Mouse (Mus musculus) left cerebral cortex, adult 8-10 months (tissue): ENCODE measurements around the gene Mvb12b. TPM values are rescaled to one million over a fixed set of nuclear protein-coding genes. Genes with fewer than 3 reads are reported as not detected.

Source experiments
- DNase-seq, 2 experiments: peaks; one replicate each; pipeline ENCODE4 v3.0.0; 2022; ENCODE audit warnings: low spot score in 2 of 2
- total RNA-seq, 4 experiments: library from RNA; stranded (reverse); gene quantifications; 2 replicates each; pipeline ENCODE4 v1.2.4; 2022

Gene Mvb12b
- total RNA-seq, 4 experiments from 2014 or later: 76.9 to 87.4 (median 79.7) TPM

DNA sequence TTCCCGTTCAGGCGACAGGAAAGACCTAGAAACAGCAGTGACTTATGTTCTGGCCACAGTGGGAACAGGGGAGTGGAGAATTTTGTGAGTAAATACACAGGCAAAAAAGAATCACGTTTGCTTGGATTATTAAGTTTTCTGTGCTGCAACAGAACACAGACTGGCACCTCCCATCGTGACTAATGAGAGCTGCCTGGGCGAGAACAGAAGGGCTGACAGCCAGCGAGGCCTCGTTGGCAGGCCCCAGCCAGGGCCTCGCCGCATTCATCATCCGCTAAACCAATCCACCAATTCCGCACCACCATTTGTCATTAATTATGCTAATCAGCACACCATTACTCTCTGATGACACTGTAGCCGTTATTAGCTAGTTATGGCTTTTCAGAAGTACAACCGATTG lies 102.2 kb downstream of the Mvb12b start:
- no peak for DNase-seq

DNA sequence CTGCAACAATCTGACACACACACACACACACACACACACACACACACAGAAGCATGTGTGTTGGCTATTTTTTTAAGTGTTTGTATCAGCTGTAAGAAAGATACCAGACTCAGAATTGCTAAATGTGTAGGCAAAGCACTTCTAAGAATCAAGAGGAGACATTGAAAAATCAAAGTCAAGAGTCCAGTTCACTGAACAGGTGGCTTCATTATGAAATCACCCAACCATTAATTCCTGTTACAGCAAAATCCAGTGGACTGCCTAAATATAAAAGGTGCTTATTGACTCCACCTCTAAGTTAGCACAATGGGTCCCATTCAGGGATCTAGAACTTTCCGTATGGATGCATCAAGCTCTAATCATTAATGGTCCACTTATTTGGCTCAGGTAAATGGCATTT lies 103.0 kb downstream of the Mvb12b start:
- DNase-seq: no peak

DNA sequence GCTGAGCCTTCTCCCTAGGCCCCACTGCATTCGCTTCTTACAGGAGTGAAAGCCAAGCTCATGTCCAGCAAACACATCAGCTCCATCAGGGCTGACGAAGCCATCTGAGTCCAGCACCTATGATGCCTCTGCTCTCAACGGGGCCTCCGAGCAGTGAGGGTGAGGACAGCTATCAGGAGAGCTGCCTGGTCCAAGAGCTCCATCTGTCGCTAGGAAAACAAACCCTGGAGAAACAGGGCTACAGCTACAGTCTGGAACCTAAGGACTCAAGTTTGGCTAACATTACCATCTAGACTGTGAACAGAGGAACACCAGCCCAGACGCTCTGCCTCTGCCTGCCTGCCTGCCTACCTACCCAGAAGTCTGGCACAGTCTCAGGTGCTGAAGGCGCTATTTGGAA lies 104.3 kb downstream of the Mvb12b start:
- peak in 1 of 2 experiments; percentile 50 for DNase-seq

DNA sequence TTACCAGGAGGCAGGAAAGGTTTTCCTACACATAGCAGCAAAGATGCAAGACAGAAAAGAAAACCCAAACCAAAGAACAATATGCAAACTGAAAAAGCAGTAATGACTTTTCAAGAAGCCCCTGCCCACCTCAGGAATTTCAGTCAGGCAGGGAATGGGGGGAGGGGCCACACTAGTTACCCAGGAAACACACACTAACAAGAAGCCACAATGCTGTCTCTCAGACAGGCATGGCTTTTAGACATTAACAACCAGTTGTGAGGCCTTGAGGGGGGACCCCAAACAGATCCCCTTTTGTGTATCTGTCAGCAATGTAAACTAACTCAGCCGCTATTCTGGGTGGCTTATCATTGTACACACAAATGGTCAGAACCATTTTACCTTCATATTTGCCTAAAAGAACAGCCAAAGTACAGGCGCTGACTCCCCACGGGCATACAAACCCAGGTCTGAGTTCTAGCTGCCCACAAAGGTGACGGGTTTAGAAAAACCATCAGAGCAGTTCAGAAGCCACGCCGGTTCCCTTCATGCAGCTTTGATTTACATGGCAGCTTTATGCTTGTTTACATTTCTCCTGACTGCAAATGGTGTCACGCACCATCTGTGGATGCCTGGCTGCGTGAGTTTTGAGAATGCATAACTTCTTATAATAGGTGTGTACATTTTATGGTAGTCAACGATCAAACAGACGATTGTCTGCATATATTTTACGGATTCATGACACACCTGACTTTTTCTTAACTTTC lies 105.9 kb downstream of the Mvb12b start:
- DNase-seq: no peak

- no peak for DNase-seq
Measured at GRCm38 (mm10) chr2:33778466-33778865, 109.3 kb downstream of the Mvb12b start.

GRCm38 (mm10) chr2:33777051-33777450 lies 110.7 kb downstream of the Mvb12b start:
- DNase-seq: no peak

DNA sequence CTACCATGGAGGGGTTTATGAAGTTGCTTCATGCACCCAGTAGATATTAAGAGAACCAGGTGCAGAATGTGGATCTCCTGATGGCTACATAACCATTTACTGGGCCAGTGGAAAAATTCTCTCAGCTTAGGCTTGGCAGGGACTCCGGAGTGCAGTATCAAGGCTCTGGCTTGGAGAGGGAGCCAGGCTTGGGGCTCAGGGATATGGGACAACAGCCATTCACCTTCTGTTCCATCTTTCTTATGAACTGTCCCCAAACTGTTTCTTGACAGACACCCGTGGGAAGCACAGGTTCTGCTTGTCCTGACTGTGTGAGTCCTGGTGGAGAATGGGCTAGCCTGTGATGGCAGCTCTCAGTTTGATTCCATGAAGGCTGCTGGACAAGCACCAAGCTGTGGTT lies 112.9 kb downstream of the Mvb12b start:
- no peak for DNase-seq

GRCm38 (mm10) chr2:33774106-33774505 lies 113.6 kb downstream of the Mvb12b start:
- DNase-seq: no peak

DNA sequence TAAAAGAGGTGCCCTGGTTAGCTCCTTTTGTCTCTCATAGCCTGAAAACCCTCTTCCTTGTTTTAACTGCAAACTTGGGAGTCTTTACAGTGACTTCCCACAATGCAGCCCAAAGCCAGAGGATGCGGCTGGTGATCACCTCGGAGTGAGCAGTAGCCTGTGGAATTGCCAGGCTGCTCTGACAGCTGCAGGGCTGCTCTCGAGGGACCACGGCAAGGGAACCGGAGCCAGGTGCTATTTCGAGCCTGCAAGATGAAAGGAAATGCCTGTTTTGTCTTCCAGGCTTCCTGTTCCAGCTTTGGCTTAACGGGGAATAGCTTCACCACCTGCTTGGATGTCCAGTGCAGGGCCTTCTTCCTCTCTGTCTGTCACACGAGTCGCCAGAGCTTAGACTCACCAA lies 115.3 kb downstream of the Mvb12b start:
- no peak for DNase-seq

DNA sequence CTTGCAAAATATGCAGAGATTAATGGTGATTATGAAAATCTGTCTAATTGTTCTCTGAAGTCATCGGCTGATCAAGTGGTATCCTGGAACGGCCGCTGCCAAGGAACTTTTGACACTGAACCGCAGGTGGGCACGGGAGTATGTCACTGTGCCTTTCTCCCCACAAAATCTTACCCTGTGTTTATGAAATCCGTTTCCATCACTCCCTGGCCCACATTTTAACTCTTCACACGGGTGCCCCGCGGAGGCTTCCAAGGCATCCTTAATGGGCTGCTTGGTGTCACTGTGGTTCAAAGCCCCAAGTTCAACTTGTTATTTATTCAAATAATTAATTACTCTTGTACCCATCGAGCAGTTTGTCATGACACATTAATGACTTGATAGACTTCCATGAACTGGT lies 116.4 kb downstream of the Mvb12b start:
- DNase-seq: no peak

DNA sequence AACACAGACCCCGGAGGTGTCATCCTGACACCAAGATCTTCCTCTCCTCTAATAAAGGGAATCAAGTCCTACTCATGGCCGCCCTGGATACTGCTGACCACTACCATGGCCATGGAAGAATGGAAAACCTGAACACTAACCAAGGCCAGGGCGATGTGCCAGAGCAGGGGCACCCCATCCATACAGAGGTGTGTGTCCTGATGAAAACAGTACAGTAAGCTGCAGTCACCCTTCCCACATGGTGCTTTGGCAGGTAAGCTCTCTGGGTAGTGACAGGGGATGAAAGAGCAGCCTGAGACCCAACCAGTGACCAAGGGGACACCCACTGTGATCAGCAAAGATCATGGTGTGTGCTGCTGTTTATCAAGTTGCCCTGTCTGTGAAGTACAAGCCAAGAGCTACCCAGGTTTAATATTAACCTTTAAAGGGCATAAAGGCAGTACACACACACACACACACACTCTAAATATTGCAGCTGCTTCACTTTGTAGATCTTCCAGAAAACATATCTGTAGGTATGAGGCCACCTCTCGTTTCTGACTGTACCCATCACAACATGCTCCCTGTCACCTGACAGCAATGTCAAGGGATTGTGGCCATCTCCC lies 117.1 kb downstream of the Mvb12b start:
- no peak for DNase-seq

- no peak for DNase-seq
Measured at GRCm38 (mm10) chr2:33764476-33764875, 123.3 kb downstream of the Mvb12b start.

- DNase-seq: no peak
Measured at GRCm38 (mm10) chr2:33762210-33762609, 125.5 kb downstream of the Mvb12b start.

DNA sequence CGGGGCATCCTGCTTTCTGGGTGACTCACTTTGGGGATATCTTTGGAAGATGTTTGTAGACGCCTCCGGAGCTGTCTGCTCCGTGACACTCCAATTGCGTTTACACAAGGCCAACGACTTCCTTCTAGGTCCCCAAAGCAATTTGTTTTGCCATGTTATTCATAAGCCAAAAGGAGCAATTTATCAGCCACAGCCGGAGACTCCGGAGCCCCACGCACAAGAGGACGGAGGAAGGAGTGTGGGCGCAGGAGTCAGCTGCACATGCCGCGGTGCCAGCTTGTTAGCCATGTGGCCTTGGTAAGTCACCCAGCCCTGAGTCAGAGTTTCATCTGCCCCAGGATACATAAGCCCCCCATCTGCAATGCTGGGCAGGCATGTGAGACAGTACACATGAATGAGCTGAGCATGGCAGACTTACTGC lies 127.2 kb downstream of the Mvb12b start:
- peak in 1 of 2 experiments; percentile 70 for DNase-seq

DNA sequence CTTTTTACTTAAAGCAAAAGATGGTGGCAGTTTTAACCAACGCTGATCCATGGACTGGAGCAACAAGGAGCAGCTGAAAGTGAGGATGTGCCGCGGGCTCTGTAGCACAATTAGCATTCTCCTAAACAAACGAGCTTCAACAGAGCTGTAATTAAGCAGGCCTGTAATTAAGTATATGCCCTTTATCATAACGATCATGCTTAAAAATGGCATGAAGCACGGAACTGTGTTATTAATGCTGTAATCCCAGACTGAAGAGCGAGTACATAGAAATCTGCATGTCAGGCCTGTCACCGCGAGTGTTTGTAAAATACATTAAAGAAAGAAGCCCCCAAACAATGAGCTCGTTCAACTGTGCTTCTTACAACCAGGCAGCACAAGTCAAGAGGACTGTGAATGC lies 128.3 kb downstream of the Mvb12b start:
- no peak for DNase-seq

- DNase-seq: no peak
Measured at GRCm38 (mm10) chr2:33755633-33756020, 132.1 kb downstream of the Mvb12b start.

DNA sequence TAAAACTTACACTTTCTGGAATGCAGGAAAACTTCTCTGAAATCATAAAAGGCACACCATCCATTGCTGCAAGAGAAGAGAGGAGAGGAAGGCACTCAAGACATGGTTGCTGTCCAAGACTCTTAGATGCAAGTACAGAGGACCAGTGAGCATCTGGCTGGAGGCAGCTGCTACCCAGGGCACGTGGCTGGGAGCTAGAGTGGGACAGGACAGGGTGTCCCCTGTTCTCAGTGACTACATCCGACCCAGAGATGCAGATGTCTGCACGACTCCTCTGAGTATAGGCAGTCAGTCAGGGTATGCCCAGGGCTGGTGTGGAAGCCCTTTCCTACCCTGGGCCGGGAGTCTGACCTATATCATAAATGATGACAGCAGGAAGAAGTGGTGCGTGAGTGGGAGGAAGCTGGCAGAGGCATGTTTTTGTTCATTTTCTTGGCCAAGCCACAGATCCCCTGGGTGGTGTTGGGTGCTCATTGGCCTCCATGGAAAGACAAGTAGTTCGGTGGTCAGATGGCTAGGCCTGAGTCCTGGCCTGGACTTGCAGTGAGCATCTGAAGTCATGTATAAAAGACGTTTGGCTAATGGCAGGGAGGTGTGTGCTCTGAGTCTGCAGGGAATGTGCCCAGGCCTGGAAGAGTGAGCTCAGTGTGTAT lies 132.6 kb downstream of the Mvb12b start:
- DNase-seq: peak in 1 of 2 experiments; percentile 24

GRCm38 (mm10) chr2:33754317-33754633 lies 133.5 kb downstream of the Mvb12b start:
- DNase-seq: no peak

- peak; percentile 58 to 84 for DNase-seq
Measured at GRCm38 (mm10) chr2:33753630-33754316, 134.0 kb downstream of the Mvb12b start.

- no peak for DNase-seq
Measured at GRCm38 (mm10) chr2:33750611-33751010, 137.1 kb downstream of the Mvb12b start.

DNA sequence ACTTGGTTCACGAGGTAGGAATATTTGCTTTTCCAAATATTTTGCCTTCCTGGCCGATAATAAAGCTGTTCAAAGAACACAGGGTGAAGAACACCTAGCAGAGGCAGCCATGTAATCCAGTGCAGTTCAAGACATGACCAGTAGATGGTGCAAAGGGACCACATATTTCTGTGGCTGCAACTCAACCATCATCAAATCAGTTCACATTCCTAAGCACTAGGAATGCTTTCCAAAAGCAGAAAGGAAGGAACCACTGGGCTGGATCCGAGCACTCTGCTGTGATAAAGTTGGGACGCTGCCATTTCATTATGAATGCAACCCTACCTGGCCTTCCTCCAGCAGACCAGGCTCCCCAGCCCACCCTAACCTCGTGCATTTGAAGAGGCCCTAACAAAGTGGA lies 141.3 kb downstream of the Mvb12b start:
- DNase-seq: peak; percentile 60 to 65

GRCm38 (mm10) chr2:33745724-33746123 lies 142.0 kb downstream of the Mvb12b start:
- DNase-seq: no peak
